Mouse (Mus musculus): ENCODE measurements around the gene Bbs9.
"Not testable (repeated sequence)": the region's sequence is repeated elsewhere in the genome, so short reads cannot be mapped to it uniquely, and the experiment has no call there.

Bbs9 gene

DNA sequence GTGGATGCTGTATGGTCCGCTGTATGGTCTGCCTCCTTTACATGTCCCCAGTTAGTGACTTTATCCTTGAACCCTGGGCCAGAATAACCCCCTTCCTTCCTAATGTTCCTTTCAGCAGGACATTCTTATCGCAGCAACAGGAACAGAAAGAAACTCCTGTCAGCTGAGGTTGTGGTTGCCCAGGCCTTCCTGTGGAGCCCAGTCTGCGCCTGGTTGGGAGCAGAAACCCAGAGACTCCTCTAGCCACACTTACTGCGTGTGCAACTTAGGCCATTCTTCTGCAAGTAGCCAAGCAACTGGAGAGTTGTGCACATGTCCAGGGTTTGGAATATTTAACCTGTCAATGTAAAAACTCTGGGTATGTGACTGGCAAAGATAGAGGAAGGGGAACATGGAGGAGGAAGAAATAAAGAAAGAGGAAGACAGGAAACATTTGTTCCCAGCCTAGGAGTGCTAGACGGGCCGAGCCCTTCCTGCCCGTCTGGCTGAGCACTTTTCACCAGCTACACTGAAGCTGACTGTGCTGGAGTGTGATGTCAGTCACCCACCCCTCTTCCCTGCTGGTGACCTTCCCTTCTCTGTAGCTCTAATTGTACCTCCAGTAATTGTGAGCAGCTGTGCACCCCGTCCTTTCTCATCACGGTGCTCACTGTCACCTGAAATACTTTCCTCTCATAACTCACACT is 339.0 kb downstream of the Bbs9 start:
- no peak for DNase-seq

DNA sequence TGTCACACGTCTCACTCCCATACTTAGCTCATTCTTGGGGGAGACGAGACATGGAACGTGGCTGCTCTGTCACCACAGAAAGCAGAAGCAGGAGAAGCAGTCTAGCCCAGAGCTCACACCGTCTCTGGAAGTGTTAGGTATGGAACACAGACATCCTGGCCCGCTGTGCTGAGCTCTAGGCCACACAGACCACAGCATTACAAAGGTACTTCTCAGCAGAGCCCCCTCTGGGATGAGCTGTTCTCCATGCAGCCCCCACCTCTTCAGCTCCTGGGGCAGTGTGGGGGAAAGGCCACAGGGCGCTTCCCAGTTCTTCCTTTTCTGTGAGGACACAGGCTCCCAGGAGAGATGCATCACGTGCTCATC is 339.6 kb downstream of the Bbs9 start:
- DNase-seq, result no peak

DNA sequence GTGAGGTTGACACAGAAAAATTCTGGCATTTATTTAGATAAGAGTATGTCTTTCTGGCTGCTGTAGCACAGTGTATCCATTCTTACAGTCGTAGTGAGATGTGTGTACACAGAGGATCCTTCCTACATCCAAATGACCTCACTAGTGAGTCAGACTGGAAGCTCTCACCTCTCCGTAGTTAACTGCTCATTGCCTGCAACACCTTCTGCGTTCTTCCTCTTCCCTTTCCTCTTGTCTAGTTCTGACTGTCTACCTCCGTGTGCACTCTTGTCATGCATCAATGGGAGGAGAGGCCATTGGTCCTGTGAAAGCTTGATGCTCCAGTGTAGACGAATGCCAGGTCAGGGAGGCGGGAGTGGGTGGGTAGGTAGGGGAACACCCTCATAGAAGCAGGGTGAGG is 344.0 kb downstream of the Bbs9 start:
- DNase-seq, result no peak

DNA sequence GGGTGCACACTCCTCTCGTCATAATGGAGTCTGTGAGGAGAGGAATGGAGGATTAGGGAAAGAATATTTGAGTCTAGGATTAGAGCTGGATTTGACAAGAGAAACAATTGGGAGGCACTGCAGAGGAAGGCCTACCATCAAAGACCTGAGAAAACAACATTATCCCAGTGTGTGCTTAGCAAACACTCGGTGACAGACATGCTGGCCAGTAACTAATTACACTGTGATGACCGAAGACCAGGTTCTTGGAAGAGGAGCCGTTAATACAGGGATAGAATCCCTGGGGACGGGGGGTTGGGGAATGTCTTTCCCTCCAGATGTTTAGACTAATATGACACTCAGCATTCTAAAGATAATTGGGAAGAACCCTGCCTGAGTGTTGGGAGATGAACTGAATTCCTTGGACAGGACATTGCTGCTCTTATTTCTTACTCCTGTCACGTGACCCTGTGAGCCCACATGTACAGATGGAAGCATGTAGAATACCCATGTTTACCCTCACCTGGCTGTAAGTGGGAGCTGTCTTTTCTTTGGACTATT is 345.2 kb downstream of the Bbs9 start:
- no peak for DNase-seq

DNA sequence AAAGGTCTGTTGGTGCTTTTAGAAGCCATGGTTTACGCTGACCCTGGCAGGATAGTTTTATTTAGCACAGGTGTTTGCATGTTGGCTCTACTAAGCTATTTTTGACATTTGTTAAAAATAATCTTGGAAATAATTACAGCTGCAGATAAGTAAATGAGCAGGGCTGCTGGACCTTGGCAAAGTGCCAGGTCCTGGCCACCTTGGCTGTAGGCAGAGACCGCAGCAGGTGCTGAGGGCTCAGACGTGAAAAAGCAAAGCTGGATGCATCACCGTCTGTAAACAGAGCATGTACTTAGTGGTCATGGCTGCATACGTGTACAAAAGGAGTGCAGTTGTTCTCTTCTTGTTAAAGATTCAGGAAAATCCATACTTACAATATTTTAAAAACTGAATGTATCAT is 347.3 kb downstream of the Bbs9 start:
- DNase-seq, result no peak

DNA sequence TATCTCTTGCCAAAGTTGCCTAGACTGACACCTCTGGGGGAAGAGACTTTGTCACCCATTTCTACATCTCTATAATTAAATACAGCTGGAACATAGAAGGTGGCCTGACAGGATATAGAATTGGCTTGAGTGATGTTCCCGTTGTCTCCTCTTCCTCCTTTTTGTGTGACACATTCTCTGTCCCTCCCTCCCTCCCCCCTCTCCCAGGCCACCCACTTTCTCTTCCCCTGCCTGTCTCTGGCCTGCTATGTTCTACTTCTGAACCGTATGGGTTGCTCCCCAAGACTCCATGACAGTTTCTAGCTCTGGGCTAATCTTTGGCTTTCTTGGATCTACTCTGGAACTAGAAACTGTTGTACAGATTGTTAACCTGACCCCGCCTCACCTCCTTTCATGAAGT is 348.3 kb downstream of the Bbs9 start:
- DNase-seq, result no peak

DNA sequence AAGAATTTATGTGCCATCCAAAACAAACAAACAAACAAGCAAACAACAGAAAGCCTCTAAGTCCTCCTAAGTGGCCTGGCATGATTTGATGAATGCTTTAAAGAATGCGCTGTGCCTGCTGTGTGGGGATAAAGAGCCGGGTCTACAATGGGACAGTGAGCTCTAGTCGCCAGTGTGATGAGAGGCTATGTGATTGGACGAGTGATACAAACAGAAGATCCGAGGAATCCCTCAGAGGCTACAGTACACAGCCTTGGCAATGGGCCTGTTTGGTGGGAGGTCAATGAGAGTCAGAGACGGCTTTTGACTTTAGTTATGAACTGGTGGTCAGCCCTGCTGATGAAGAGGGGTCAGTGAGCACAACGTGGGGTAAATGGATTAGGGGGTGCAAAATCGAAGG is 349.4 kb downstream of the Bbs9 start:
- no peak for DNase-seq

DNA sequence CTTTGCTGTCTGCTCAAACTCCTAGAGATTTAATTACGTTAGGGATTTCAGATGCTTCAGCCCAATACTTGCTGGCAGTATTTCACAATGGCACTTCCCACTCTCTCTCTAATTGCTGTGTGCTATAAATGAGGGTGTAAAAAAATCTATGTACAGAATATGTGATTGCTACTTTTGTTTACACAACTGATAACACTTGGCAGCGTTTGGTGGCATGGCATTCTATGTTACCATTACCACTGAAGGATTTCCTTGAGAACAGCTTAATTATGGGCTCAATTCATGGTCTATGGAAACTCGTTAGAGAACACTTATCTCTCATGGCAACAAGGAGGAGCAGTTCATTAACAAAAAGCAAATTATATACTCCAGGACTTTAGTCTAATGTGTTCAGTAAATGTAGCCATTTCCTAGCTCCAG is 351.1 kb downstream of the Bbs9 start:
- DNase-seq, result no peak

DNA sequence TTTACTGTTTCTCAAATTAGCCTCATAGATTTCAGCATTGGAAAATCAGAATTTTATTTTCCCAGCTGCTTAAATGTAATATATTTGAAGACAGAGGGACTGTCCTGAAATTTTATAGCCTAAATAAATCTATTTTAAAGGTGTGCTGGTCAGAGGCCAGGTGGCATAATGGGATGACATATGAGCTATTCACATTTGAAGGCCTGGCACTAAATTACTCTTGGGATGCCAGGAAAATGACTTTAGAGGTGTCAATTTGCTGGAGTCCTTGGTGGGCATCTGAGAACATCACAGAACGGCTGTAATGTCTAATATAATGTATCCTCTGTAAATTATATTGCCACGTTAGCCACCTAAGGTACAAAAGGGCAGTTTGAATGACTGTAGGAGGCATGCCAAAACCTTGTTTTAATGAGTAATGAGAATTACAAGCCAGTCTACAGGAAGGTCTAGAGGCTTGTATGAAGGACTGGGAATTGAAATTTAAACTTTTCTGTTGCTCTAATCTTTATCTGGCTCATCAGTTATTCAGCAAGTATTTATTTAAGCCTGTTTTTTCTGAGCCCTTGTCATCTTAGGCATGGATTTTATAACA is 351.8 kb downstream of the Bbs9 start:
- no peak for DNase-seq

DNA sequence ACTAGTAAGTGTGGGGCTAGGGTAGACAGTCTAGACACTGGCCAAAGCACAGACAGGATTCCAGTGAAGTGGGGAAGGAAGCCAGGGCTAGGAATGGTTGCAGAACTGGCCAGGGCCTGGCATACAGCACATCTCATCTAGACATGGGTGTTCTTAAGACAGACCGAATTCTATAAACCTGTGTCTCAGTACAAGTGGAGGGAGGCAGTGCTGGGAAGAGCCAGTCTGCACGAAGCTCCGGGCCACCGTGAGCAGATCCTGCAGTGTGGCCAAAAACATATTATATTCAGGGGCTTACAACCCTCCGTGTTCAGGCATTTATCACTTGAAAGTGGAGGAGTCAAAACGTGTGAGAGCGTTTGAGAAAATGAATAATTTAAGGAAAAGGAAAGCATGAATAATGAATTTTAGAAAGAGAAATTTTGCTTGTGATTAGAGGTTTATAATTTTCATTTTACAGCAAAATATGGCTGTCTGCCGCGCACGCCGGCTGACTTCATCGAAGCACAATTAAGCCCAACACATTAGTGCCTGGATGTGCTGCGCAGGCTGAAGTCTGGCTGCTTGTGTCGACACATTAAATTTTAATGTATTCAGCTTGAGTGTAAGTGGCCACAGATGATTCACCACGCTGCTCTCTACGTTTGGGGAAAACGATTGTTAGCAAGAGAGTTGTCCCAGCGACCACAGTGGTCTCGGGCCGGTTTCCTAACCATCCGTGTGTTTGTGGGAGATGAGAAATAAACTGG is 353.9 kb downstream of the Bbs9 start:
- DNase-seq, result no peak

DNA sequence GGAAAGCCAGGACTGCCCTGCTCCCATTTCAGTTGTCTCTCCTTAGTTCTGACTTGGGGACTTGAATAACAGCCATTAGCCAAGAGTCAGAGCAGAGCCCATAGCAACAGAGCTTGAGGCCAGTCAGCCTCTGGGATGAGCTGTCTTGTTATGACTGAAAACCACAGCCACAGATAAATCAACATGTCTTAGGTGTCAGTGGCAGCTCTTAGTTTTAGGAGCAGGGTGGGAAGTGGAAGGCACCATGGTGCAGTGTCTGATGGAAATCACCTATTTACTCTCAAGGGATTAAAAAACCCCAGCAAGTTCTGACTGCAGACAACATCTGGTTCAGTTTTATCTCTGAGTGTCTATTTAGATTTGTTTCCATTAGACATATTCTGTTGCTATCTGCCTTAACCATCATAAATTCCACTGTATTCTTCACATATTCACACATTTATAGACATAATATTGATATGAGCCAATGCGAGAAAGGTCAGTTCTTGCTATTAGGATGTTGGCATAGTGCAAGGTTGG is 359.5 kb downstream of the Bbs9 start:
- no peak for DNase-seq

DNA sequence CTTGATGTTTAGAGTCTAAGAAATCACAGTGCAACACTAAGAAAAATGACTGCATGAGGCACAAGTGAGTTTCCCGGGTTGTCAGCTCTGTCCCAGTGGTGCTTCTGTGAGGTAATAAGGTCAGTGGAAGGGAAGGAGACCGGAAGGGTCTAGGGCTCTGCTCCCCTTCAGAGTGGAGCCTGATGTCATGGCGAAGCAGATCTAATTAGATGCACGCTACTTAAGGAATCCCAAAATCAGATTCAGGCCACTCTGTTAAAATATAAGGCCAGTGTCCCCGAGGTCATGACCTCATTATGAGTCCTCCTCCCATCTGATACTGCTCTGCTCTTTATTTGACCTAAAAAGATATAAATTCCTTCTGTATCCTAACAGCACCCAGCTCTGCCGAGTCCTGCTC is 361.5 kb downstream of the Bbs9 start:
- no peak for DNase-seq

DNA sequence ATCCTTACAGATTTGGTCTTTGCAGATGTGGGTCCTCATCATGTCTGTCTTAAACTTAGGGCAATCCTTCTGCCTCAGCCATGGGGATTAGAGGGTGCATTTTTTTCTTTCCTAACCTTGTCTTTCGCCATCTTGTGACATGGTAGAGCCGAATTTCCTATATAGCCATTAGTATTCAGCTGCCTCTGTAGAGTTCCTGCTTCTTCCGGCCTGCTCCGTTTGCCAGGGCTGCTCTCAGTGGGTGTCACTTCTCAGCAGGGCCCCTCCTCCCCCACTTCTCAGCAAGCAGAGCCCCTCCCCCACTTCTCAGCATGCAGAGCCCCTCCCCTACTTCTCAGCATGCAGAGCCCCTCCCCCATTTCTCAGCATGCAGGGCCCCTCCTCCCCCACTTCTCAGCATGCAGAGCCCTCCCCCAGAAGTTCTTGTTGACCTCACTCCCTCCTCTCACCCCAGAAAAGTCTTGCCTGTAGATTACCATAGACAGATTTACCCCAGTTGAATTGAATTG is 362.2 kb downstream of the Bbs9 start:
- no peak for DNase-seq

DNA sequence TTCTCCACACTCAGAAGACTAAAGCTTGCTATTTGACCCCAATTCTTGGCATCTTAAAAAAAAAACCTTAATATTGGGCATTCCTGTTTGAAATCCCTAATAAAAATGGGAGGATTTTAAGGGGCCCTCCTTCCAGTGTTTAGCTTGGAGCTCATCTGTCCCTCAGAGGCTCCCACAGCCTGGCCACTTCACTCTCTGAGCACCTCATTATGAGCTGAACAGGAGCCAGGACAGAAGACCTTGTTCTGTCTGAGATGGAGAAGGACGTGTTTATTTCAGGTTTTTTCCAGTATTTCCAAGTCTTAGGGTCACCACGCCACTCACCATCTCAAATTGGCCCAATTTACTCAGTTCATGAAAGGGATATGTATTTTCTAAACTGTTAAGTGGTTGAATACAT is 370.5 kb downstream of the Bbs9 start:
- no peak for DNase-seq

DNA sequence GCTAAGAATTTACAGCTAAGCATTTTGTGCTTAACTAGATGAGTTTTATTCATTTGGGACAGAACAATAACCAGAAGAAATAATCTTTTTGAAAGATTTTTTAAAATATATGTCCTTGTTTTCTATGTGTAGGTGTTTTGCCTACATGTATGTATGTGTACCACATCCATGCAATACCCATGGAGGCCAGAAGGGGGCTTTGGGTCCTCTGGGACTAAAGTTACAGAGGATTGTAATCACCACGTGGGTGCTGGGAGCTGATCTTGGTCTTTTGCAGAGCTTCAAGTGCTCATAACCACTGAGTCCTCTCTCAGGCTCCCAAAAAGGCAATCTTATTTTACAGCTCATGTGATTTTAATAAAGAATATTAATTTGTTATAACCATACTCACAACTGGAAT is 371.3 kb downstream of the Bbs9 start:
- no peak for DNase-seq

DNA sequence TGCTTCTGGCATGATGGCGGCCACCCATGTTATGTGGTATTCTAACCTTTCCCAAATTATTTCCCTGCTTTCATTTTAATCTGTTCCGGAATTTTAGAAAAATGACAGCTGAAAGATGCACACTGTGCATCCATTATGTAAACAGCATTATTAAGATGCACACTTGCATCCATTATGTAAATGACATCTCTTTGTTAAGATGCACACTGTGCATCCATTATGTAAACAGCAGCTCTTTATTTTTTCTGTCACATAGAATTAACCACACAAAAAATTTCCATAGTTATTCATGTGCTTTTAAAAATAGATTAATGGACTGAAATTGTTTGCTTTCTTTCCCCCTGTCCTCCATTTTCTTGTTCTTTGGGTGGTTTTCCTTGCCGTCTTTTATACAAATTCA is 373.3 kb downstream of the Bbs9 start:
- DNase-seq, result no peak

DNA sequence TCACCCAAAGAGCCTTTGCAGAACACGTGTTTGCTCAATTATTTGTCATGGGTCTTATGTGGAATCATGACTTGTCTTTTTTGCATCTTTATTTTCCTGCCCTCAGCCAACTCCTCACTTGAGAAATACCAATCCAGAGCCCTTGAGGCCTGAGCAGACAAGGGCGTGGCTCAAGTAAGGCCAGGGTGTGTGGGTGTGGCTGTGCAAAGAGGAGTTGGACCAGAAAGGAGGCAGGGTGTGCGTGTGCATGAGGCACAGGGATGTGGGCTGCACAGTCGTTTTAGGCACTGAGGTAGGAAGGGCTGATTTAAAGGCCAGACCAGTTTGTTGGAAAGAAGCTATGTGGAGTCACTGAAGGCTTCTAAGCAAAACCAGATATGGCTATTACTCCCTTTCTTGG is 373.7 kb downstream of the Bbs9 start:
- no peak for DNase-seq

DNA sequence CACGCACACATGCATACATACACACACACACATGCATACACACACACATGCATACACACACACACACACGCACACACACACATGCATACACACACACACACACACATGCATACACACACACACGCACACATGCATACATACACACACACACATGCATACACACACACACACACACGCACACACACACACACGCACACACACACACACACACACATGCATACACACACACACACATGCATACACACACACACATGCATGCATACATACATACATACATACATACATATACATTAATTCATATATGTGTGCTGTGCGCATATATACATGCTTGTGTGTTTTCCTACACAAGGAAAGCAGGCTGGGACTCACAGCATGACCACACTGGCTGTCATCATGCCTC is 393.6 kb downstream of the Bbs9 start:
- not testable (repeated sequence) for DNase-seq

DNA sequence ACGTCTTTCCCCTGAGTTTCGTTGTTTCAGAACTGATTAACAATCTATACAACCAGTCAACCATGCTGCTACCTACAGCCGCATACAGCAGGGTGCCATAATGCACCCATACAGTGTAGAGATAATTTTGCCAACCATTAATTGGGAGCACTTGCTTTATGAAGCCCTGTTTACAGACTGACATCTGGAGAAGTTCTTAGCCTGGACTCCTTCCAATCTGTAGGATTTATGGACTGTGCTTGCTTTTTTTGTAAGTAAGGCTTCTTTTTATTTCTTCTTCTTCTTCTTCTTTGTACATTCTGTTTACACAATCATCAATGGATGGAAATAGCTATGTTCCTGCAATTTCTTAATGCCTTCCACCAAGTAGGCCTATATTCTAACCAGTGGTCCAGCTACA is 395.1 kb downstream of the Bbs9 start:
- no peak for DNase-seq

DNA sequence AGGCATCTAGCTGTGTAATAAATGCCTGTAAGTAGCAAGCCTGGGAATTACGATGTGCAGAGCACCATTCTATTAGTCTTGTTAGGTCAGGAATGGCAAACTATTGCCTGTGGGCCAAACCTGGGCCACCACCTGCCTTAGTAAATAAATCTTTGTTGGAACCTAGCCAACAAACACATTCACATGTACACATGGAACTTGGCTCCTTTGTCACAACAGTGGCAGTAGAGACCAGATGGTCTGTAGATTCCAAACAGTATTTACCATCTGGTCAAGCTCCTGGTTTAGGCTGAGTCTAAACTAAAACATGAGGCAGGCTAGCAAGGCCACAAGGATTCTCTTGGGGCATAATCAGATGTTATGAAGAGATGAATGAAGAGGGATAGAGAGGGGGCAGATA is 399.7 kb downstream of the Bbs9 start:
- DNase-seq, result no peak

DNA sequence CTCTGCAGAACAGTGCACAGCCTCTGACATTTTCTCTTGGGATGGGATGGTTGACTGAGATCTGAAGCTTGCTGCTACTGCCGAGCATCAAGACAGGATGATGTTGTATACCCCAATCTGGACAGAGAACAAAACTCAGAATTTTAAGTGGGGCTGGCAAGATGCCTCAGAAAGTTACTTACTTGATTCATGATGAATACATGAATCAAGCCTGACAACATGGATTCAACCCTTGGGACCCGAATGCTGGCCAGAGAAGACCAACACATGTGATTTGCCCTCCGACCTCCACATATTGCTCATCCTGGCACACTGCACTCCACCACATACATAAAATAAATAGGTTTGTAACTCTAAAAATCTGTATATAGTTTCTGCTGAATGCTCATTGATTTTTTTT is 403.8 kb downstream of the Bbs9 start:
- no peak for DNase-seq

DNA sequence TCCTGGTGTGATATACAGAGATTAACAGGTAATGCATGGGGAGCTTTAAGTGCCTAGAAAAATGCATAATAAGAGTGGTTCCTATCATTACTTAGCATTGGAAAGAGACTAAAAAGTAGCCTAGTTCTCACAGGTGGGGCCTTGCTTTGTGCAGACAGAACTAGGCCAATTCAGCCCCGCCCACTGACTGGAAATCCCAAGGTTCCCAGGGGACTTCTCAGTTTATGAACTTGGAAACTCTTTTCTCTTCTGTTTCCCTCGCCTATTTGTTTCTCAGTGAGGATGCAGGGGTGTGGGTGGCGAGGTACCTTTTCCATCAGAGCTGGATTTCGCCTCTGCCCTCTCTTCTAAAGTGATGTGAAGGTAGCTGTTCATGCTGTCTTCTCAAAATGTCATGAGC is 410.8 kb downstream of the Bbs9 start:
- no peak for DNase-seq

DNA sequence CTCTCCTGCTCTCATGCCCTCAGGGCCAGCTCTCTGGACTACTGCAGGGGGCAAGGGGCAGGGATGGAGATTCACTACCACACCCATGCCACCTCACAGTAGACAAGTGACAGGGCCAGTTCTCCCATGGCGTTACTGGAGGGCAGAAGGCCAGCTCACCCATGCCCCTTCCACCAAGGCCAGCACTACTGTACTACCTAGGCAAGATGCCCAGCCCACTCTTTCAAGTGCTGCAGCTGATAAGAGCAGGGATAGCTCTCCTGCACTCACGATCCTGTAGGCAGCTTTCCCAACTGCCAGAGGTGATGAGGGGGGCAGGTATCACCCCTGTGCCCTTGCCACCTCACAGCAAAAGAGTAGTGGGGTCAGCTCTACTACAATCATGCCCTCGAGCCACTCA is 429.9 kb downstream of the Bbs9 start:
- no peak for DNase-seq

DNA sequence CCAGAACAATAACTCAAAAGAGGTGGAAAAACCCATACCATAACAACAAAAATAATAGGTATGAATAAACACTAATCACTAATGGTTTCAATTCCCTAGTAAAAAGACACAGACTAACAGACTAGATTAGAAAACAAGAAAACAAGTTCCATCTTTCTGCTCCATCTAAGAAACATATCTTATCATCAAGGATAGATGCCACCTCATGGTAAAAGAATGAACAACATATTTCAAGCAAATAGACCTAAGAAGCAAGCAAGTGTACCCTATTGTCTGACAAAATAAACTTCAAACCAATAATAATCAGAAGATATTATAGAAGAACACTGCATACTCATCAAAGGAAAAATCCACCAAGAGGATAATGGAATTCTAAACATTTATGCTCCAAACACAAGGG is 441.3 kb downstream of the Bbs9 start:
- no peak for DNase-seq
